Mouse (Mus musculus): ENCODE results near the gene Dnah11. TPM values are rescaled to one million over a fixed set of nuclear protein-coding genes. Genes with fewer than 3 reads are reported as not detected.

Dnah11 gene
- polyA plus RNA-seq, 1 experiment: 0.97 TPM

DNA sequence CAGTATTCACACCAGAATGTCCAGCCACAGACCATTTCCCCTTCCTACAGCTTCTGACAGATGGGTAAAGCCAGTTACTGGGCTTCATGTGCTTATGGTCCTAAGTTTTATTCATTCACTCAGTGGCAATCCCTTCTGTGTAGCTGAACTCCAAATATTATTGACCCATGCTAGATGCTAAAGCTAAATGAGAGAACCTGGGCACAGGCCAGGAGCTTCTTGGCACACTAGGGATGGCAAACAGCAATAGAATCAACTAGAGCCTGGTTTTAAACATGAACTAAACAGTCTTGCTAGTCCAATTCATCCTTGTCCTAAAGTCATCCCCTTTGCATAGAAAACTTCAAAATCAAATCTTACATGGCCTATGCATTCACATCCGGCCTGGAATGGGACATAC, 113.6 kb downstream of the Dnah11 start:
- TF ChIP-seq POLR2A (IDR thresholded peaks at IDR 0.05; ENCODE audit: borderline replicate concordance, extremely low read depth, insufficient read depth, insufficient read length, poor library complexity, severe bottlenecking) (no peak), CTCF (IDR thresholded peaks at IDR 0.05; ENCODE audit: borderline replicate concordance, extremely low read depth, insufficient read depth, insufficient read length) (no peak)
- DNase-seq (ENCODE audit: low read depth): no peak

DNA sequence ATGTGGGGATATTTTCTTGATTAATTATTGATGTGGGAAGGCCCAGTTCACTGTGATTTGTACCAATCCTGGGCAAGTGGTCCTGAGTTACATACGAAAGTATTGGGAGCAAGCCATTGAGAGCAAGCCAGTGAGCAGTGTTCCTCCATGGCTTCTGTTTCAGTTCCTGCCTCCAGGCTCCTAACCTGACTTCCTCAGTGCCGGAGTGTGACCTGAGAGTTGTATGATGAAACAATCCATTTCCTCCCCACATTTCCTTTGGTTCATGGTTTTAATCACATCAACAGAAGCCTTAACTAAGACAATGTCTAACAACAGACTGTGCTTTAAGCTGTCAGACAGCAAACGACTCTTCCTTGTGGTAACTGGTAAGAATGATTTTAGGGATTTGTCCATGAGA, 114.0 kb downstream of the Dnah11 start:
- DNase-seq (ENCODE audit: low read depth): no peak
- TF ChIP-seq CTCF (IDR thresholded peaks at IDR 0.05; ENCODE audit: borderline replicate concordance, extremely low read depth, insufficient read depth, insufficient read length) (no peak), POLR2A (IDR thresholded peaks at IDR 0.05; ENCODE audit: borderline replicate concordance, extremely low read depth, insufficient read depth, insufficient read length, poor library complexity, severe bottlenecking) (no peak)

DNA sequence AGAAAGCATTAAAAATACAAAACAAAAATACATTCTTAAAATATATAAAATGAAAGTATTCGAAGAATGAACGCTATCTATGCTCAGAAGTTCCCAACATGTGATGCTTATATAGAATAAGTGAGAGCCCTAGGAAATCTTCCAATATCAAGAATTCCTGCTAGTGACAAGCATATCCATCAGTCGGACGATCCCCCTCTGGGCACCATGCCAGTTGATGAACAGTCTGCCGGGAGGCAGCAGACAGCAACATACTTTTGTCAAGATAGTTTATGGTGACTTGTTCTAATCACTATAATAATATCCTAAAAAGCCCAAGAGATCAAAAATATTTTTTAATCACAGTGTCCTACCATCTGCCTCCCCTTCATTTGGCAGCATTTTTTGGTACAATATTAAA, 114.7 kb downstream of the Dnah11 start:
- DNase-seq (ENCODE audit: low read depth): peak; percentile 65
- TF ChIP-seq CTCF (IDR thresholded peaks at IDR 0.05; ENCODE audit: borderline replicate concordance, extremely low read depth, insufficient read depth, insufficient read length): no peak
- no peak for TF ChIP-seq POLR2A (IDR thresholded peaks at IDR 0.05; ENCODE audit: borderline replicate concordance, extremely low read depth, insufficient read depth, insufficient read length, poor library complexity, severe bottlenecking)

DNA sequence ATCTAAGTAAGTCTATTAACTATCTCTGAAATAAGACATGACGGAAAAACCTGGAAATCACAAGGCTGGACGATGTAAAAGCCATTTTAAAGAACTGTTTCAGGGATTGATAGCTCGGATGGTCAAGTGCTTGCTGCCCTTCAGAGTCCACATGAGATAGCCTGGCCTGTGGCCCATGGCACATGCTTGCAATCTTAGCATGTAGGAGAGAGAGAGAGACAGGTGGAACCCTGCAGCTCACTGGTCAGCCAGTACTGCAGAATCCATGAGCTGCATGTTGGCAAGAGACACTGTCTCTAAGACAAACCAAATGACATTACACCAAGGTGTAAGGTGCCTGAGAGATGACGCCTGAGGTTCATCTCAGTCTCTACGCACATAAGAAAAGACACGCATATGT, 118.4 kb downstream of the Dnah11 start:
- TF ChIP-seq POLR2A (IDR thresholded peaks at IDR 0.05; ENCODE audit: borderline replicate concordance, extremely low read depth, insufficient read depth, insufficient read length, poor library complexity, severe bottlenecking): no peak
- no peak for TF ChIP-seq CTCF (IDR thresholded peaks at IDR 0.05; ENCODE audit: borderline replicate concordance, extremely low read depth, insufficient read depth, insufficient read length)

DNA sequence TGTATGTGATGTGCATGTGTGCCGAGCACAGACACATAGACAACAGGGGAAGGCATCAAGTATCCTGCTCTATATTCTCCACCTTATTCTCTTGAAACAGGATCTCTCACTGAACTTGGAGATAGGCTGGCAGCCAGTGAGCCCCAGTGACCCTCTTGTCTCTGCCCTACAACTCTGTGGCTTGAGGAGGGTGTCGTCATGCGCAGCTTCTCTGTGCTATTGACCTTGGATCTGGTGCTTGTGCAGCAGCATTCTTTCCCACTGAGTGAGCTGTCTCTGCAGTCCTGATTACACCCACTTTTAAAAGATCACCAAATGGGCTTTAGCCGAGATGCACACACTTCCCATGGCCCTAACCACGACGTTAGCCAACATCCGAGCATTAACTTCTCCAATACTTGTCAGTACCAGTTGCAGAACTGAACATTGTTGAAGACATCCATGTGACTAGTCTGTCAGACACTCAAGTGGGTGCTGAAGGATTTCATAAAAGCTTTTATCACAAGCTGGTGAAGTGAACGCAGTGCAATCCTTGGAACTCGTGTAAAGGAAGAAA, 120.3 kb downstream of the Dnah11 start:
- no peak for DNase-seq (ENCODE audit: low read depth)
- TF ChIP-seq CTCF (IDR thresholded peaks at IDR 0.05; ENCODE audit: borderline replicate concordance, extremely low read depth, insufficient read depth, insufficient read length) (no peak), POLR2A (IDR thresholded peaks at IDR 0.05; ENCODE audit: borderline replicate concordance, extremely low read depth, insufficient read depth, insufficient read length, poor library complexity, severe bottlenecking) (no peak)

More for the DNA sequence above, 118.4 kb downstream of the Dnah11 start:
- DNase-seq (ENCODE audit: low read depth): no peak

DNA sequence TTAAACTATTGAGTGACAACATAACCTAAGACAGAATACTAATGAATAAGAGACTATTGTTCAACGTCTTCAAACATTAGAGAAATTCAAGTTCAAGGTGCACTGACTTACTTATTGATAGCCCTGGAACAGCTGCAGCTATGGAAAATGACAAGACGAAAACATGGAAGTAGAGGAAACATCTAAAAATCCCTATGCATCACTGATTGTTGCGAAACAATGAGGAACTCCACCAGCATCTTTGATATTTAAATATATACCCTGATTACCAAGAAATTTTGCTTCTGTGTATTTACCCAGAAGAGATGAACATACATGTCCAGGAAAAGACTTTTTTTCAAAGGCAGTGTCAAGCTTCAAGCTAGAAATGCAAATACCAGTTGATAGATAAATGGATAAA, 122.0 kb downstream of the Dnah11 start:
- no peak for TF ChIP-seq CTCF (IDR thresholded peaks at IDR 0.05; ENCODE audit: borderline replicate concordance, extremely low read depth, insufficient read depth, insufficient read length)
- TF ChIP-seq POLR2A (IDR thresholded peaks at IDR 0.05; ENCODE audit: borderline replicate concordance, extremely low read depth, insufficient read depth, insufficient read length, poor library complexity, severe bottlenecking): no peak
- no peak for DNase-seq (ENCODE audit: low read depth)

DNA sequence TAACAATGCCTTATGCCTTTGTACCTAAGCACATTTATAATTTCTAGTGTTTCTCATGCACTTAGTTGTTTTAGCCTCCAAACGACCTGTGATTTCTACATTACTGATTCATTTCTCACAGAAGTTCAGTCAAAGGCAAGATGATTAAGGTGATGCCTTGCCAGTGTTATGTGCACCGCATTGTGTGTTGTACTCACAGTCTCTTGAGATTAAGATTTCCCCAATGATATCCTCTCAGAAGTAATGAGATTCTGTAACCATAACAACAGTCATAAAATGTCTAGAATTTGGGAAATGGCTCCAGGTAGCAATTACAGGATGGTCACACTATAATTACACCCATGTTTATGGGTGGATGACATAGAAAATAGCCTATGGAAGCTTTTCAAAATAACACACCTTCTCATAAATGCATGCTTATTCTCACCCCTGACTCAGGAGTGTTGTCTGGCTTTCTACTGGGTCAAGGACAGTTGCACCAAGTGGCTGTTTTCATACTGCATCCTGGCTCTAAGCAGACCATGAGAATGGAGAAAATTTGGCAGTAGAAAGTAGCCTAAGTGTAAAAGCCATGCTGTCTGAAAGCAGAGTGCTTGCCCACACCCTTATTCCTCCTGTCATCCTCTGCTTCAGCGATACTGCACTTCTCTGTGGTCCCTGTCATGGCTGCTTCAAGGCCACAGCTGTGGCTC, 126.5 kb downstream of the Dnah11 start:
- peak; percentile 4 for DNase-seq (ENCODE audit: low read depth)
- TF ChIP-seq CTCF (IDR thresholded peaks at IDR 0.05; ENCODE audit: borderline replicate concordance, extremely low read depth, insufficient read depth, insufficient read length): no peak

DNA sequence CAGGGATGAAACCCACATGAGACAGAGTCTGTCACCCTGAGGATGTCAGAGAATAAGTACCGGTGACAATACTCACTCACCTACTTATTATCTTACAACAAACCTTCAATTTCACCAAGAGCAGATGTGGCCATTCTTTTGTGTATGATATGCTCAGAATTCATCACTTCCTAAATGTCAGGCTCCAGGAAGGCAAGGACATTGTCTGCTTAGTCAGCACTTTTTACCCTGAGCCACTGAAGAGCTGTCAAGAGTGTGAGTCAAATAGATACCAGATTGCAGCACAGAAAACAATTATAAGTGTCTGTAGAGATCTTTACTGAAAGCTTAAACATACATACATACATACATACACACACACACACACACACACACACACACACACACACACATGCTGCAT, 127.2 kb downstream of the Dnah11 start:
- peak; percentile 42 for DNase-seq (ENCODE audit: low read depth)
- TF ChIP-seq POLR2A (IDR thresholded peaks at IDR 0.05; ENCODE audit: borderline replicate concordance, extremely low read depth, insufficient read depth, insufficient read length, poor library complexity, severe bottlenecking) (no peak), CTCF (IDR thresholded peaks at IDR 0.05; ENCODE audit: borderline replicate concordance, extremely low read depth, insufficient read depth, insufficient read length) (no peak)

DNA sequence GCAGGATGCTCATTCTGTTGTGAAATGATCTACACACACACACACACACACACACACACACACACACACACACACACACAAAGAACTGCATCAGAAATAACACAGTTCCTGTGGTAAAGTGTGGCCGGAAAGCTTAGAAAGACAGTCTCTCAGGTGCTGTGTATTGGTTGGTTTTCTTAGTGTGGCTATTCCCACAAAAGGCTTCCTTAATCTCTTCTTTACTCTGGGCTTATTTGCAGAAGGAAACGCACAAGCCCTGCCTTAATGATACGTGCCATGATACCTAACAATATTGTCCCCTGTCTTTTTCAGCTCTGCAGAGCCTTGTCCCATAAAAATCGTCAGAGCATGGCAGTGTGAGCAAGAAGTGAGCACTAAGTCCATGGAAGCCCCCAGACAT, 130.1 kb downstream of the Dnah11 start:
- no peak for DNase-seq (ENCODE audit: low read depth)
- TF ChIP-seq POLR2A (IDR thresholded peaks at IDR 0.05; ENCODE audit: borderline replicate concordance, extremely low read depth, insufficient read depth, insufficient read length, poor library complexity, severe bottlenecking) (no peak), CTCF (IDR thresholded peaks at IDR 0.05; ENCODE audit: borderline replicate concordance, extremely low read depth, insufficient read depth, insufficient read length) (no peak)

DNA sequence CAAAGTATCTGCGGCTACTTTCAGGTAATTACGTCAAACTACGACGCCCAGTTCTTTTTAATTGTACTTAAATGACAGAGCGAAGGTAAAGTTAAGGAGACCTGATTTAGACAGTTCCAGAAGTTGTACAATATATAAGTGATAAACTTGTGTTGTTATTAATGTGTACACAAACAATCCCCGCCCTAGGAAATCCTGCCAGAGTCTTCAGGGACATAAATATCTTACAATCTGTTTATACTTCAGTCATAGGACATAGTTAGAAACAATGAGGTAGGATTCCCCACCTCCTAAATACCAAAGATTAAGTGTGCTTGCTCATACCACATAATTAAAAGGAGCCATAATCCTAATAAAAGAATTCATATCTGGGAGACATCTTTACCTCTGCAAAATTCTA, 136.5 kb downstream of the Dnah11 start:
- DNase-seq (ENCODE audit: low read depth): no peak

DNA sequence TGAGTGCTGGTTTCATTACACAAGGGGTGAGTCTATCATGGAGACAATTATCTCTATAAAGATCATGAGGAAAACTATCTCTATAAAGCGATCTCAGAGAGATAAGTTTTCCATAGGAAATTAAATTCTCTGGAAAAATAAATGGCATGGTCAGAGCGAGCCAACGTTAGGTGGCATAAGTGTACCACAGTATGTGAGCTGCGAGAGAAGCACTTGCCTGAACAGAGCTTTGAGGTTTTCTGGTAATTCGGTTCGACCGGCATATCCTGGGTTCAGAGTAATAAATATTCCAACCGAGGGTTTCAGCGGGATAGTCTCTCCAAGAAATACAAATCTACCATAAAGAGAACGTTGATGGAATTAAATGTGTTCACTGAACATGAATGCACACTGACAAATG, 142.0 kb downstream of the Dnah11 start:
- peak; percentile 44; the same call in 1 of the 2 replicates for TF ChIP-seq CTCF (IDR thresholded peaks at IDR 0.05; ENCODE audit: borderline replicate concordance, extremely low read depth, insufficient read depth, insufficient read length)
- TF ChIP-seq POLR2A (IDR thresholded peaks at IDR 0.05; ENCODE audit: borderline replicate concordance, extremely low read depth, insufficient read depth, insufficient read length, poor library complexity, severe bottlenecking): no peak
- peak; percentile 64 for DNase-seq (ENCODE audit: low read depth)

More for the DNA sequence above, 136.5 kb downstream of the Dnah11 start:
- TF ChIP-seq POLR2A (IDR thresholded peaks at IDR 0.05; ENCODE audit: borderline replicate concordance, extremely low read depth, insufficient read depth, insufficient read length, poor library complexity, severe bottlenecking) (no peak), CTCF (IDR thresholded peaks at IDR 0.05; ENCODE audit: borderline replicate concordance, extremely low read depth, insufficient read depth, insufficient read length) (no peak)

DNA sequence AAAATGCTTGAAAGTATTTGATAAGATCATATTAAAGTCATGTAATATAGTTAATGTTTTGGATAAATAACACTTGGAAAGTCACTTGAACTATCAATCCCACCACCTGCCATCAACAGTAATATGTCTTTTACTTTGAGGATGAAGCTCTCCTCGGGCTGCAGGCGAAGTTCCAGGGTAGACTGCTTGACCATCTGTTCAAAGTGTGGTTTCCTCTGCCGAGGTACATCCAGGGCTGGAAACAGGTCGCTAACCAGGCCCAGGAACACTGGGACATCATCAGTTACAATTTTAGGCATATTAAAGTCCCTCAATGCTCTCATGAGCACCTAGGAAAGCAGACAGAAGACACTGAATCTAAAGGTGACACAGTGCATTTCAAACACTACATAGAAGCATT, 153.5 kb downstream of the Dnah11 start:
- no peak for DNase-seq (ENCODE audit: low read depth)
- no peak for TF ChIP-seq POLR2A (IDR thresholded peaks at IDR 0.05; ENCODE audit: borderline replicate concordance, extremely low read depth, insufficient read depth, insufficient read length, poor library complexity, severe bottlenecking)
- no peak for TF ChIP-seq CTCF (IDR thresholded peaks at IDR 0.05; ENCODE audit: borderline replicate concordance, extremely low read depth, insufficient read depth, insufficient read length)
